Mouse (Mus musculus) C2C12 (cell line): ENCODE data around the gene Klk15.
"Not testable (repeated sequence)": the region's sequence is repeated elsewhere in the genome, so short reads cannot be mapped to it uniquely, and the experiment has no call there.

ENCODE experiments used
- CEBPB ChIP-seq: IDR thresholded peaks from one replicate; pipeline ENCODE4 v1.6.1; 2011; ENCODE audit warnings: low read depth, mild to moderate bottlenecking, control low read depth, moderate library complexity
- CTCF ChIP-seq: IDR thresholded peaks from one replicate; pipeline ENCODE4 v1.5.1; 2011; ENCODE audit not compliant: control insufficient read depth, insufficient read depth, insufficient read length
- MAX ChIP-seq: IDR thresholded peaks from one replicate; pipeline ENCODE4 v1.6.1; 2011; ENCODE audit warnings: mild to moderate bottlenecking, control low read depth
- MYOD1 ChIP-seq: IDR thresholded peaks from one replicate; pipeline ENCODE4 v1.6.1; 2011; ENCODE audit warnings: low read depth; ENCODE audit not compliant: control insufficient read depth, insufficient read length
- USF1 ChIP-seq: IDR thresholded peaks from one replicate; pipeline ENCODE4 v1.6.1; 2011; ENCODE audit warnings: low read depth, mild to moderate bottlenecking, control low read depth, moderate library complexity

GRCm38 (mm10) chr7:43942293-43942692, 8.8 kb downstream of the Klk15 start:
- TF ChIP-seq CTCF, MYOD1, MAX, CEBPB, USF1: not testable (repeated sequence)
